Mouse (Mus musculus): ENCODE measurements at regions not wholly inside any gene's neighbourhood (a gene's known extent, or its start where the extent isn't known, plus 50 kb on each side); places are given as distances from the start of the nearest gene placed in this dataset.

GRCm38 (mm10) chr8:126744747-126745382, 151.1 kb upstream of the Irf2bp2 start:
- no peak for ATAC-seq (replicated peaks in 1 of 2; ENCODE audit: insufficient read depth in 1 of 2, low FRiP score in 2 of 2, low TSS enrichment in 1 of 2, low read depth in 1 of 2, poor library complexity in 2 of 2, severe bottlenecking in 2 of 2)

GRCm38 (mm10) chr8:126743296-126743695, 149.5 kb upstream of the Irf2bp2 start:
- no peak for ATAC-seq (replicated peaks in 1 of 2; ENCODE audit: insufficient read depth in 1 of 2, low FRiP score in 2 of 2, low TSS enrichment in 1 of 2, low read depth in 1 of 2, poor library complexity in 2 of 2, severe bottlenecking in 2 of 2)

DNA sequence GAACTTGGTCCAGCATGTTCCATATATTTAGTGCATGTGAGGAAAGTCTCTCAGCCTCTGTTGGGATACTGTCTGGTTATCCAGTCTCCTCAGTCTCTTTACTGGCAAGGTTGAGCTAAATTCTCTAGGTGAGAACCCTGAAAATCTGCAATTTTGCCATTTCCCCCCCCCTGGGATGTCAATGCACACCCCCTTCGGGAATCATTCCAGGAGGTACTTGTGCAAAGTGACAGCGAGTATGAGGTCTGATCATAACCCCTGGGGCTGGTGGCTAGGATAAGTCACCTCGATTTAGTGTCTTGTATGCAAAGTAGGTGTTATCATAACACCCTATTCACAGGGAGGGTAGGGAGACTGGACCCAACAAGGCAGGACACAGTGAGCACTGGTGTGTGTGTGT, 148.3 kb upstream of the Irf2bp2 start:
- no peak for ATAC-seq (replicated peaks in 1 of 2; ENCODE audit: insufficient read depth in 1 of 2, low FRiP score in 2 of 2, low TSS enrichment in 1 of 2, low read depth in 1 of 2, poor library complexity in 2 of 2, severe bottlenecking in 2 of 2)

DNA sequence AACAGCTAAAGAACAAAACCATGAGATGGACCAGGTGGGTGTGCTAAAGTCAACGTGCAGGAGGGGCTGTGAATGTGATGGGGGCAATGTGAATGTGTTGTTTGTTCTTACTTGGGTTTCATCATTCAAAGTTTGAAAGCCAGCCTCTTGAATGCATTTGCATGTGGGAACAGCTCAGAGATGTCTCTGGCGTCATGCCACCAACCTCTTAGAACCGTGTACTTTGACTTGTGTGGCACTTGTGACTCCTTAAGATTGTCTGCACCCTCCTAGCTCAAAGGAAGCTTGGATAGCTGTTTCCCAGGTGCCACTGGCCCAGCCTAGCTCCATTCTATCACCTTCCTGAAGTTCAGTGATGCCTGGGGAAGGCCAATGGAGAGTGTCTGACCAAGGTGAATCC, 147.2 kb upstream of the Irf2bp2 start:
- no peak for ATAC-seq (replicated peaks in 1 of 2; ENCODE audit: insufficient read depth in 1 of 2, low FRiP score in 2 of 2, low TSS enrichment in 1 of 2, low read depth in 1 of 2, poor library complexity in 2 of 2, severe bottlenecking in 2 of 2)

DNA sequence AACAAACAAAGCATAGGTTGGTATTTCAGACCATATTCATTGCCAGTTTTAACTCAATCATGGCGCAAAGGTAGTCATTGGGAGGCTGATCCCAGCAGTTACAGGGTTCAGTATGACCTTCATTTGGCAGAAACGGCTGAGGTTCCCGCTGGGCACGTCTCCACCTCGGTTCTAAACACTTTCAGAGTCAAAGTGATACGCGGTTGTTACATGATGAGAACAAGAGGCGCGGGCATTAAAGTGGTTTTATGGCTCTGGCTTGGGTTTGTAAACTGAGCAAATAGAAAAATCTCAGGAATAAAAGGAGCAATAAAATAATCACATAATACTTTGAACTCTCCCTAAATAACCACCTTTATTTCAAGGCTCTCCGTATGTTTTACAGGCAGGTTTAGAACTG, 146.0 kb upstream of the Irf2bp2 start:
- ATAC-seq (replicated peaks in 1 of 2; ENCODE audit: insufficient read depth in 1 of 2, low FRiP score in 2 of 2, low TSS enrichment in 1 of 2, low read depth in 1 of 2, poor library complexity in 2 of 2, severe bottlenecking in 2 of 2), result no peak

DNA sequence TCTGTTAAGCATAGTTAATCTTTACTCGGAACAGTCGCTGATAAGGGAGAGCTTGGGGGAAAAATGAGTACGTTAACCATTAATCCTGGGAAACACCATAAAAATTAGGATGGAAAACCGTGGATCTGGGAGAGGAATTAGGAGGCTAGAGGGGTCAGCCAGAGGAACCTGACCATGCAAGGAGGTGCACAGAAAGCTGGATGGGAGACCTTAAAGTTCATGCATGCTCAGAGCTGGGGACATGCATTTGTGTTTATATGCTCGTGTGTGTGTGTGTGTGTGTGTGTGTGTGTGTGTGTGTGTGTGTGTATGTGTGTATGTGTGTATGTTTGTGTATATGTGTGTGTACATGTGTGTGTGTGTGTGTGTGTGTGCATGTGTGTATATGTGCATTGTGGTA, 143.2 kb upstream of the Irf2bp2 start:
- ATAC-seq (replicated peaks in 1 of 2; ENCODE audit: insufficient read depth in 1 of 2, low FRiP score in 2 of 2, low TSS enrichment in 1 of 2, low read depth in 1 of 2, poor library complexity in 2 of 2, severe bottlenecking in 2 of 2), result no peak

DNA sequence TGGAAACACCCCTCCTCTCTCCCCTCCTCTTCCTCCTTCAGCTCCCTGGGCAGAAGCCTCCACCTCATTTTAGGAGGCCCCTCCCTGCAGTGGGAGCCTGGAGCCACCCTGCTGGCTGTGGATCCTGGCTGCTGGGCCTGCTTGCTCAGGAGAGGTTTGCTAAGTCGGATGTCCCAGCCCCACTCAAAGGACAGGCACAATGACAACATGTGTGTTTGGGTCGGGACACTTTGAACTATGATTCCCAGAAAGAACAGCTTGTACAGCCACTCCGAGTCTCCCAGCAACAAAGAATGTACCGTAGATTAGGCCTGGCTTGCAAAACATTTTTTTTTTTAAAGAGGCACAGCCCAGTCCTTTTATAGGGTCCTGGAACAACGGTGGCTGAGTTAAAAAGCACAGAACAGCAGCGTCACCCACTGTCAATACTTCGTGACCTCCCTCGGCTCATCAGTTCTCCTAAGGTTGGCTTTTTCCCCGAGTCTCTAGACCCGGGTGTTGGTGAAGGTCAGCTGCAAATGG, 142.7 kb upstream of the Irf2bp2 start:
- 0 out of 4 replicates have a peak, but pooled peaks of 1 of the 2 experiments have one; percentile 2 for ATAC-seq (replicated peaks in 1 of 2; ENCODE audit: insufficient read depth in 1 of 2, low FRiP score in 2 of 2, low TSS enrichment in 1 of 2, low read depth in 1 of 2, poor library complexity in 2 of 2, severe bottlenecking in 2 of 2)

DNA sequence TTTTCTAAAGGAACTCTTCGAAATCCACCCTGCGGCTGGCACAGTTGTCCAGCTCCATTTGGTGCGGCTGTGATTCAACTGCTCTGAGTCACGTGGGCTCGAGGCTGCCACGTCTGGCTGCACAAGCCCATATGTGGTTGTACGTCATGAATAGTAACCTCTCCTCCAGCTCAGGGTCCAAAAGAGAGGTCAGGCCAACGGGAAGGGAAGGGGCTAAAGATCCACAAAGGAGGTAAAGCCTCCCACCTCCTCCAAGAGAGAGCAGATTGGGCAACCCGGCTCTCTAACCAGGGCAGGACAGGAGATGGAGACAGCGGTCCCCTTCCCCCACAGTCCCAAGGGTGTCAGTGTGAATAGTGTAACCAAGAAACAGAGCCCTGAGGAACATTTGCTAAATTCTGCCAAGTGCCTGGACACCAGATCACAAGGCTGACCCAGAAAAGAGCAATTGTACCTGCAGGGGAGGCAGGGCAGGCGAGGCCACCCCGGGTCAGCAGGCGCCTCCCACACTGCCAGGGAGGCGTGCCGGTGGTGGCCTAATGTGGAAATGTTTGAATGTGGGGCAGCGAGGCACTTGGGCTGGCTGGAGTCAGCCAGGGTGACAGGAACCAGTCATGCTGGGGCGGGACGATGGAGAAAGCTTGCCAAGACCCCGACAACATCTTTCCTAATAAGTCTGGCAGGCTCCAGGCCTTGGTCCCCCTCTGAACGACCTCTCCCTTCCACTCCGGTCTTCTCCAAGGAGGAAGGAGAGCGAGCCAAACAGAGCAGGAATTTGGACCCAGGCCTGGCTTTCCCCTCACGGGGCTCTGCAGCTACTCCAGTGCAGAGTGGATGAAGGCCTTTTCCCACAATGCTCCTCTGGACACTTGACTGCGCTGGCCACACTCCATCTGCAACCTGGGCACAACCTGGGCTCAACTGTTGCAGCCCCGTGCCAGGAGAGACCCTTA, 142.0 kb upstream of the Irf2bp2 start:
- peak in 1 of 2 experiments; percentile 86; a peak in 1 of 4 replicates for ATAC-seq (replicated peaks in 1 of 2; ENCODE audit: insufficient read depth in 1 of 2, low FRiP score in 2 of 2, low TSS enrichment in 1 of 2, low read depth in 1 of 2, poor library complexity in 2 of 2, severe bottlenecking in 2 of 2)

DNA sequence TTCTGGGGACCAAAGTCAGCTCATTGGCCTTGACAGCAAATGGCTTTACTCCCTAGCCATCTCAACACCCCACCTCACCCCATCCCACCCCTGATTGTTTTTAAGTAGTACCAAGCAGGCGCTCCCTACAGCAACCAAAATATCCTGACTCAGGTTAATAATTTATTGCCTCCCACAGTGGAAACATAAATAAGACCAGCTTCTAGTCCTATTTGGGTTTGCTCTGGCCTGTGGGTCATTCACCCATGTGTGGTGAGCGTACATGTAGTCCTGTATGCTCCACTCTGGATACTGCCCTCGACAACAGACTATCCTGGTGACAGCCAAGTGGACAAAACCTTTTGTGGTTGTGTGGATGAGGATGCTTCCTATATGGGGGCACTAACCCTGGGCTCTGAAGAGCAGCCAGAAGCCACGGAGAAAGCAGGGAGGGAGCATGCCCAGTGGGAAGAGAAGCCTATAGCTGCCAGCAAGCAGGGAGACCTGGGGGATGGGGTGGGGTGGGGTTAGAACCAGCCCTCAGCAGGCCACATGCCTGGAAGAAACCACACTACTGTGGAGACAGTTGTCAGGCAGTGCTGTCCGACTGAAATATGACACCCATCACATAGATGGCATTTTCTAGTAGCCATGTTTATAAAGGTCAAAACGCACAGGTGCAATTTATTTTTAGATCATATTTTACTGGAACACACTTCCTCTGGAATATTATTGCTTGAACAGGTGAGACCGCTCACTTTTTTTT, 141.1 kb upstream of the Irf2bp2 start:
- ATAC-seq (replicated peaks in 1 of 2; ENCODE audit: insufficient read depth in 1 of 2, low FRiP score in 2 of 2, low TSS enrichment in 1 of 2, low read depth in 1 of 2, poor library complexity in 2 of 2, severe bottlenecking in 2 of 2), result no peak

DNA sequence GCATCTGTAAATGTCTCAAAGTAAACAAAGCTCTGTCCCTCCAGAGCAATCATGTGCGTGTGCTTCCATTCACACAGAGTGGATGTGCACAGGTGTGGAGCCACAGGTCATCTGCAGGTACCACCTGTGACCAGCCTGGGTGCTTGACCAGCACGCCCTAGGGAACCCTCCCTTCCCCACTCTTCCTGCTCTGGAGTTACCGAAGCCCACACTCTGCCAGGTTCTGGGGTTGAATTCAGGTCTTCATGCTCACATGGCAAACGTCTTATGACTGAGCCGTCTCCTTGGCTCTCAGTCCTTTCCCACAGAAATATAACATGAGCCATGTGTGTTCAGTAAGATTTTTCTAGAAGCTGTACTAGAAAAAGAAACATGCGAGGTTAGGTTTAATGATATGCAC, 140.0 kb upstream of the Irf2bp2 start:
- no peak for ATAC-seq (replicated peaks in 1 of 2; ENCODE audit: insufficient read depth in 1 of 2, low FRiP score in 2 of 2, low TSS enrichment in 1 of 2, low read depth in 1 of 2, poor library complexity in 2 of 2, severe bottlenecking in 2 of 2)

GRCm38 (mm10) chr8:126733307-126733706, 139.5 kb upstream of the Irf2bp2 start:
- no peak for ATAC-seq (replicated peaks in 1 of 2; ENCODE audit: insufficient read depth in 1 of 2, low FRiP score in 2 of 2, low TSS enrichment in 1 of 2, low read depth in 1 of 2, poor library complexity in 2 of 2, severe bottlenecking in 2 of 2)

- ATAC-seq (replicated peaks in 1 of 2; ENCODE audit: insufficient read depth in 1 of 2, low FRiP score in 2 of 2, low TSS enrichment in 1 of 2, low read depth in 1 of 2, poor library complexity in 2 of 2, severe bottlenecking in 2 of 2), result peak; percentile 40 to 63; a peak in 2 of 4 replicates
Measured at GRCm38 (mm10) chr8:126730017-126730631, 136.3 kb upstream of the Irf2bp2 start.

- no peak for ATAC-seq (replicated peaks in 1 of 2; ENCODE audit: insufficient read depth in 1 of 2, low FRiP score in 2 of 2, low TSS enrichment in 1 of 2, low read depth in 1 of 2, poor library complexity in 2 of 2, severe bottlenecking in 2 of 2)
Measured at GRCm38 (mm10) chr8:126728987-126729632, 135.3 kb upstream of the Irf2bp2 start.

GRCm38 (mm10) chr8:126728135-126728534, 134.3 kb upstream of the Irf2bp2 start:
- no peak for ATAC-seq (replicated peaks in 1 of 2; ENCODE audit: insufficient read depth in 1 of 2, low FRiP score in 2 of 2, low TSS enrichment in 1 of 2, low read depth in 1 of 2, poor library complexity in 2 of 2, severe bottlenecking in 2 of 2)

DNA sequence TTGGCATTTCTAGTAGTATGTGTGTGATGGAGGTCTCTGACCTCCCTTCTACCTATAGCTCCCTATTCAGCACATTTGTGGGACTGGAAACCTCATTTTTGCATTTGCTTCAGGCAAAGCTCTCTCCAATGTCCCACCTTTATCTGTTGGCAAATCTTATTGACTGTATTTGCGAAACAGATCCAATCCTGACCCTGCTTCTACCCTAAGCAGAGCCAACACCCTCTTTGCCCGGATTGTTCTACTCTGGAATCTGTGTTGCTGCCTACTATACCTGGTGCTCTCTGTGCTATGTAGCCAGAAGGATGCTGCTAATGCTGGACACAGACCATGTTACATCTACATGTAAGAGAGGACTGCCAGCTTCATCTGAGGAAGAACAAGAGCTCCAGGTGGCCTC, 133.3 kb upstream of the Irf2bp2 start:
- no peak for ATAC-seq (replicated peaks in 1 of 2; ENCODE audit: insufficient read depth in 1 of 2, low FRiP score in 2 of 2, low TSS enrichment in 1 of 2, low read depth in 1 of 2, poor library complexity in 2 of 2, severe bottlenecking in 2 of 2)

- ATAC-seq (replicated peaks in 1 of 2; ENCODE audit: insufficient read depth in 1 of 2, low FRiP score in 2 of 2, low TSS enrichment in 1 of 2, low read depth in 1 of 2, poor library complexity in 2 of 2, severe bottlenecking in 2 of 2), result no peak
Measured at GRCm38 (mm10) chr8:126723259-126724122, 129.7 kb upstream of the Irf2bp2 start.

Measured in hematopoietic stem cell, adult 5-6 weeks (primary cell).